In genomic region chr11:13885775-13886174, GRCm38 (mm10) we compare ENCODE assay signal across 20 mouse cellular contexts.
DNase-seq lines count a peak whose midpoint lies in the region; ATAC-seq lines count a peak whose summit lies in the region.
"Had no signal": no experiment of that assay in that cellular context is flagged by ENCODE, and none has a peak within 500 bp of the region (broad histone marks: within the 10 kb centered on the region; RNA-seq: fewer than 3 reads in every experiment).

No protein-coding gene starts in this region.

- no peak overlapping the region for H3K4me3 ChIP-seq in embryonic facial prominence, embryonic 11.5 days (ENCODE audit: low read depth, low read length)
- no peak overlapping the region for H3K4me3 ChIP-seq in embryonic facial prominence, embryonic 10.5 days
- no peak overlapping the region for H3K4me3 ChIP-seq in kidney, embryonic 16.5 days (ENCODE audit: low read length)
- H3K4me3 ChIP-seq in limb, embryonic 13.5 days, result no peak overlapping the region
- H3K4me3 ChIP-seq: embryonic facial prominence, embryonic 15.5 days; forebrain, embryonic 10.5 days; hindbrain, embryonic 12.5 days; intestine, embryonic 15.5 days had no signal

- DNase-seq in embryonic facial prominence, embryonic 11.5 days (ENCODE audit: low spot score), result peak; percentile 28
- no peak for DNase-seq in embryonic facial prominence, embryonic 10.5 days (ENCODE audit: low spot score)
- DNase-seq in kidney, adult 11 months, result no peak
- peak; percentile 6 for DNase-seq in brain, adult 2 months (ENCODE audit: low read depth, low spot score)
- no peak for DNase-seq in right cerebral cortex, postnatal 14 days
- no peak for DNase-seq in heart, adult 8-10 months (ENCODE audit: low spot score)
- DNase-seq: cerebellum, postnatal 14 days; heart, adult 11 months; kidney, postnatal 4 days; liver; liver, postnatal 0 days; right cerebral cortex, postnatal 4 days; thymus, postnatal 36 days had no signal

- no peaks in the 10 kb centered on the region for H3K9me3 ChIP-seq in embryonic facial prominence, embryonic 11.5 days (replicated peaks; ENCODE audit: control insufficient read depth, low read length)
- H3K9me3 ChIP-seq in embryonic facial prominence, embryonic 10.5 days, result no peaks in the 10 kb centered on the region
- H3K9me3 ChIP-seq in kidney, embryonic 16.5 days (ENCODE audit: low read length), result no peaks in the 10 kb centered on the region
- H3K9me3 ChIP-seq in limb, embryonic 13.5 days, result no peaks in the 10 kb centered on the region
- H3K9me3 ChIP-seq: embryonic facial prominence, embryonic 15.5 days; forebrain, embryonic 10.5 days; hindbrain, embryonic 12.5 days; intestine, embryonic 15.5 days had no signal

- no peak overlapping the region for H3K4me2 ChIP-seq in embryonic facial prominence, embryonic 11.5 days (ENCODE audit: low read depth, low read length)
- H3K4me2 ChIP-seq in kidney, embryonic 16.5 days (replicated peaks; ENCODE audit: low read depth, low read length), result no peak overlapping the region
- no peak overlapping the region for H3K4me2 ChIP-seq in limb, embryonic 13.5 days (replicated peaks)
- H3K4me2 ChIP-seq: embryonic facial prominence, embryonic 15.5 days; hindbrain, embryonic 12.5 days; intestine, embryonic 15.5 days had no signal

- no peaks in the 10 kb centered on the region for H3K4me1 ChIP-seq in embryonic facial prominence, embryonic 11.5 days (ENCODE audit: control insufficient read depth, insufficient read depth, low read length)
- H3K4me1 ChIP-seq in embryonic facial prominence, embryonic 10.5 days, result no peaks in the 10 kb centered on the region
- H3K4me1 ChIP-seq in kidney, embryonic 16.5 days (ENCODE audit: insufficient read depth, low read length), result no peaks in the 10 kb centered on the region
- H3K4me1 ChIP-seq in limb, embryonic 13.5 days, result no peaks in the 10 kb centered on the region
- H3K4me1 ChIP-seq: embryonic facial prominence, embryonic 15.5 days; forebrain, embryonic 10.5 days; hindbrain, embryonic 12.5 days; intestine, embryonic 15.5 days had no signal

- no peak for ATAC-seq in embryonic facial prominence, embryonic 11.5 days (replicated peaks; ENCODE audit: insufficient number of reproducible peaks, low FRiP score, low TSS enrichment, low read depth)
- peak; percentile 42 for ATAC-seq in kidney, embryonic 16.5 days (ENCODE audit: low FRiP score, low TSS enrichment)
- ATAC-seq in limb, embryonic 13.5 days (ENCODE audit: low FRiP score, low read depth), result peak; percentile 83
- ATAC-seq: intestine, embryonic 15.5 days; liver, postnatal 0 days had no signal

- H3K36me3 ChIP-seq in embryonic facial prominence, embryonic 11.5 days (replicated peaks; ENCODE audit: control insufficient read depth, insufficient read depth, low read depth, low read length), result no peaks in the 10 kb centered on the region
- H3K36me3 ChIP-seq in embryonic facial prominence, embryonic 10.5 days (replicated peaks), result no peaks in the 10 kb centered on the region
- no peaks in the 10 kb centered on the region for H3K36me3 ChIP-seq in kidney, embryonic 16.5 days (ENCODE audit: insufficient read depth, low read length)
- H3K36me3 ChIP-seq in limb, embryonic 13.5 days, result no peaks in the 10 kb centered on the region
- H3K36me3 ChIP-seq: embryonic facial prominence, embryonic 15.5 days; forebrain, embryonic 10.5 days; hindbrain, embryonic 12.5 days; intestine, embryonic 15.5 days had no signal

- no peaks in the 10 kb centered on the region for H3K27me3 ChIP-seq in embryonic facial prominence, embryonic 11.5 days (ENCODE audit: control insufficient read depth, insufficient read depth, low read length)
- no peaks in the 10 kb centered on the region for H3K27me3 ChIP-seq in embryonic facial prominence, embryonic 10.5 days (replicated peaks; ENCODE audit: low read depth, poor library complexity, severe bottlenecking)
- no peaks in the 10 kb centered on the region for H3K27me3 ChIP-seq in kidney, embryonic 16.5 days (ENCODE audit: insufficient read depth, low read length)
- H3K27me3 ChIP-seq in limb, embryonic 13.5 days, result no peaks in the 10 kb centered on the region
- H3K27me3 ChIP-seq: CH12.LX; embryonic facial prominence, embryonic 15.5 days; hindbrain, embryonic 12.5 days; intestine, embryonic 15.5 days had no signal

- no peak overlapping the region for H3K9ac ChIP-seq in embryonic facial prominence, embryonic 11.5 days (replicated peaks; ENCODE audit: low read length)
- H3K9ac ChIP-seq in kidney, embryonic 16.5 days (replicated peaks; ENCODE audit: low read length), result no peak overlapping the region
- no peak overlapping the region for H3K9ac ChIP-seq in limb, embryonic 13.5 days
- H3K9ac ChIP-seq: embryonic facial prominence, embryonic 15.5 days; hindbrain, embryonic 12.5 days; intestine, embryonic 15.5 days; liver, postnatal 0 days had no signal

- H3K27ac ChIP-seq in embryonic facial prominence, embryonic 11.5 days (replicated peaks; ENCODE audit: low read depth, low read length), result no peak overlapping the region
- H3K27ac ChIP-seq in embryonic facial prominence, embryonic 10.5 days (replicated peaks), result no peak overlapping the region
- H3K27ac ChIP-seq in kidney, embryonic 16.5 days (ENCODE audit: low read length), result no peak overlapping the region
- no peak overlapping the region for H3K27ac ChIP-seq in limb, embryonic 13.5 days
- H3K27ac ChIP-seq: embryonic facial prominence, embryonic 15.5 days; forebrain, embryonic 10.5 days; hindbrain, embryonic 12.5 days; intestine, embryonic 15.5 days had no signal

- WGBS in embryonic facial prominence, embryonic 11.5 days, result 64% methylated on average over 3 of the region's 3 CpGs
- WGBS in embryonic facial prominence, embryonic 10.5 days, result 66% methylated on average over 3 of the region's 3 CpGs
- 14% methylated on average over 3 of the region's 3 CpGs for WGBS in kidney, embryonic 16.5 days
- WGBS in limb, embryonic 13.5 days, result 34% methylated on average over 3 of the region's 3 CpGs

Comparison
In these comparisons a context has a peak if more than half of its experiments do, and no peak if none do; other contexts are left out.
1. DNase-seq: peak in embryonic facial prominence, embryonic 11.5 days (single experiment) and brain, adult 2 months (single experiment); none in embryonic facial prominence, embryonic 10.5 days (single experiment), kidney, adult 11 months (single experiment), right cerebral cortex, postnatal 14 days (single experiment) and heart, adult 8-10 months (single experiment).